Mouse (Mus musculus) ES-CJ7 (cell line): ENCODE measurements around the gene Cib3.

Experiments used
- DNase-seq: peaks from one replicate; pipeline ENCODE4 v3.0.0; 2011; ENCODE audit warnings: low read depth, low spot score

The Cib3 gene

DNA sequence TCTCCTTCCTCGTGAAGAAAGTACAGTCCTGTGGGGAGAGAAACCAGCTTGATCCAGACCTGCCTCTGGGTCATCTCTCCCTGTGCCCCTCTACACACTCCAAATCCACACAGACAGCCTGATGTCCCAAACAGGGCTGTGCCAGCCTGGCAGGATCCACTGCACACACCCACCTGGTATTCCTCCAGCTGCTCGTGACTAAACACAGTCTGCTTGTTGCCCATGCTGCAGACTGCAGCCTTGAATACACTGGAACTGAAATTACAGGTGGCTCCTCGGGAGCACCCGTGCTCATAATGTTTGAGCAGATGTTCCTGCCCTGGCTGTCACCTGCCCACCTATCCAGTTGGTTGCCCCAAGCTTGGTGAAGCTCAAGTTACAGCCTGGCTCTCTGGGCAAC is at the start of gene Cib3:
Gene Cib3 (minus strand): TSS at position 87 of the 400 bp plus-strand sequence.
- no peak for DNase-seq

DNA sequence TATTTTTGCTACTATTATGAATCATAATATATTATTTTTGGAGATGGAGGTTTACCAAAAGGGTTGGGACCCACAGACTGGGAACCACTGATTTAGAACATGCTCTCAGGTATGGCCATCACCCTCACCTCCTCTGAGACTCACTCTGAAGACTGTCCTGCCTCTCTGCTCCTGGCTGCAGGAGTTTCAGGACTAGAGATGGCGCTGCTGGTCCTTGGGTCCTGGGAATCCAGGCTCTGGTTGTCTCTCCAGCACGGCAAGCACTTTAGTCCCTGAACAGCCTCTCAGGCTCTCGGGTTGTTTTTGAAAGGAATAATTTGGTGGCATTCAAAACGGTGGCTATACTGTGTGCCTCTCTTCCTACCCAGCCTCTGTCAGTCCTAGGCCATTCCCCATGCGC is 49.2 kb upstream of the Cib3 start:
- peak; percentile 66 for DNase-seq

GRCm38 (mm10) chr8:72261431-72261830 is 48.8 kb upstream of the Cib3 start:
- no peak for DNase-seq

DNA sequence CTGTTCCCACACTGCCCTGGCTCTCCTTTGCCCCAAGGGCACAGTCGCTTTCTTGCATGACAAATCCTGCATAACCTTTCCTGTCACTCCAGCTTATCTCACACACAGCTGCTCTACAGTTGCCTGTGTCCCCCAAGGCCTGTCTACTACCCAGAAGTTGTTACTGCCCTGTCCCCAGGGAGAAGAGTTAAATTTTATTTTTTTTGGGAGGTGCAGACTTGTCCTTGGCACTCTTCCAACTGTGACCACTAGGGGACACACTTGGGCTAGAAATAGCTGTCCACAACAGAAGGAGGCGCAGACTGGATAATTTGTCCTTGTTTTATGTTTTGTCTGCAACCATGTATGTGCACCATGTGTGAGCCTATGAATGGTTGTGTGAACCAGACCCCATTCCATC is 48.4 kb upstream of the Cib3 start:
- DNase-seq = peak; percentile 77

DNA sequence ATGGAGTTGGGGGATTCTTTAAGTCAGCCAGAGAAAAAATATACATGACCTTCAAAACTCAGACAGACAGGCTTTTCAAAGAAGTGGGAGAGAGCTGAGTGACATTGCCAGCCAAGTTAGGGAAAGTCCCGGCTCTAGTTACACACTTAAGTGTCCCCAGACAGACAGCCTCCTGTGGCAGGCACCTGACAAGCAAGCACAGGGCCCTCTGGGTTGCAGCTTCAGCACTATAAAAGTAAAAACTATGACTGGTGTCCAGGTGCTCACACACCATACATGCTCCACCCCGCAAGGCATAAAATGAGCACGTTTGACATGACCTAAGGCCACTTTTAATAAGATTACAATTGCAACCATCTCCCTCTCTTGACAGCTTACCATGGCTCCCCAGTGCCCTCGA is 47.9 kb upstream of the Cib3 start:
- no peak for DNase-seq

DNA sequence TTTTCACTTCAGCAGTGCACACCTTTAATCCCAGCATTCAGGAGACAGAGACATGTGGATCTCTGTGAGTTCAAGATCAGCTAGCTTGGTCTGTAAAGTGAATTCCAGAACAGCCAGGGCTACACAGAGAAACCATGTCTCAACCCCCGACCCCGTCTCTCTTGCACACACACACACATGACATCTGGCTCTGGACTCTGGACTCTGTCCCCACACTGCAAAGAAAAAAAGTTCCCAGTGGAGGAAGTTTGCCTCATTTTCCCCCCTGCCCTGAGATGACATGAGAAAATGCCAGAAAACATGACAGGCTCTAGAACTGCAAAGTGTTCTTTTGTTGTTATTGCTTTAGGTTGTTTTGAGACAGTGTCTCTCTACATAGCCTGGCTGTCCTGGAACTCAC is 47.2 kb upstream of the Cib3 start:
- DNase-seq = no peak

DNA sequence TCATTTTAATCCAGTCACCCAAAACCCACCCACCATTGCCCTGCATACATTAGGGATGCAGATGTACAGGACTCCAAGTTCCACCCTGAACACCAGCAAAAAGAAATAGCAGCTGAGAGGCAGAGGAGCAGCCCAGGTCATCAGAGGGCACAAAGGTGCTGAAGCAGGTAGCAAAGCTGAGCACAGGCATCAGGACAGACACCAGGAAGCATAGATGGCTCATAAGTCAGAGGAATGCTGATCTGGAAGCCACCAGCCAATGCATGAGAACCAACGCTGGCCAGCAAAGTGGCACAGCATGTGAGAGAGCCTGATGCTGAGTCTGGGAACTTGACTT is 45.2 kb upstream of the Cib3 start:
- DNase-seq = no peak

GRCm38 (mm10) chr8:72257171-72257901 is 44.7 kb upstream of the Cib3 start:
- peak; percentile 71 for DNase-seq

DNA sequence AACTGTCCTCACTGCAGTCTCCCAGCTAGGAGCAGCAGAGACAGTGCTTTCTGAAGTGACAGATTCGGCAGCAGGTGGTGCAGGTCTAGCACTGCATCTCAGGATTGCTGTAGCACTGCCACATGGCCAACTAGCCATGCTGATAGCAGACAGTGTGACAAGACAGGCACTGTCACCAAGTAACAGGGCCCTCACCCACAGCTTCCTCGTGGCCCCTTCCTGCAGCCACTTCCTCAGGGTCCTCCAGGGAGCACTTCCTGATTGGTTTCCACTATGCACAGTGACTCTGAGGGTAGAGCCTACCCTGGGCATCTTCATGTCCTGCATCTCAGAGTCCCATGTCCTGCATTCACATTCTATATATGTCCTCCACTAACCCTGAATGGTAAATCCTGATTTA is 32.0 kb upstream of the Cib3 start:
- no peak for DNase-seq

GRCm38 (mm10) chr8:72242226-72242625 is 29.6 kb upstream of the Cib3 start:
- no peak for DNase-seq

- DNase-seq = no peak
Observed at GRCm38 (mm10) chr8:72240951-72241350, 28.3 kb upstream of the Cib3 start.

DNA sequence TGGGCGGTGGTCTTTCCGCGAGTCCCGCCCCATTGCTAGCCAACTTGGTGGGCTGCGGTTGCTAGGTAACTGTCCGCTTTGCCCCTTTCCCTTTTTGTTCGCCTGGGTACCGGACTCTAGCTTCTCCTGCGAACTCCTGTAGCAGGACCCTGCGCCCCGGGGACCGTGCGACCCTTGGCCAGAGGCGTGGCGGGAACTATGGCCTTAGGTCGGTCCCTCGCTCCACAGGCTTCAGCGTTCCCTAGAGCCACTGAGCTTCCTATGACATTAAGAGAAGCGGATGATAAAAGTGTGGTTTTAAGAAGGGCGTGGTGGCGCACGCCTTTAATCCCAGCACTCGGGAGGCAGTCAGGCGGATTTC is 27.7 kb upstream of the Cib3 start:
- no peak for DNase-seq

GRCm38 (mm10) chr8:72239499-72240402 is 27.1 kb upstream of the Cib3 start, which contains the start of gene Ap1m1:
Gene Ap1m1 (plus strand): TSS chr8:72240018.
- DNase-seq = peak; percentile 100

- no peak for DNase-seq
Observed at GRCm38 (mm10) chr8:72222656-72223055, 10.0 kb upstream of the Cib3 start.

- DNase-seq = peak; percentile 48
Observed at GRCm38 (mm10) chr8:72220758-72221157, 8.1 kb upstream of the Cib3 start.

DNA sequence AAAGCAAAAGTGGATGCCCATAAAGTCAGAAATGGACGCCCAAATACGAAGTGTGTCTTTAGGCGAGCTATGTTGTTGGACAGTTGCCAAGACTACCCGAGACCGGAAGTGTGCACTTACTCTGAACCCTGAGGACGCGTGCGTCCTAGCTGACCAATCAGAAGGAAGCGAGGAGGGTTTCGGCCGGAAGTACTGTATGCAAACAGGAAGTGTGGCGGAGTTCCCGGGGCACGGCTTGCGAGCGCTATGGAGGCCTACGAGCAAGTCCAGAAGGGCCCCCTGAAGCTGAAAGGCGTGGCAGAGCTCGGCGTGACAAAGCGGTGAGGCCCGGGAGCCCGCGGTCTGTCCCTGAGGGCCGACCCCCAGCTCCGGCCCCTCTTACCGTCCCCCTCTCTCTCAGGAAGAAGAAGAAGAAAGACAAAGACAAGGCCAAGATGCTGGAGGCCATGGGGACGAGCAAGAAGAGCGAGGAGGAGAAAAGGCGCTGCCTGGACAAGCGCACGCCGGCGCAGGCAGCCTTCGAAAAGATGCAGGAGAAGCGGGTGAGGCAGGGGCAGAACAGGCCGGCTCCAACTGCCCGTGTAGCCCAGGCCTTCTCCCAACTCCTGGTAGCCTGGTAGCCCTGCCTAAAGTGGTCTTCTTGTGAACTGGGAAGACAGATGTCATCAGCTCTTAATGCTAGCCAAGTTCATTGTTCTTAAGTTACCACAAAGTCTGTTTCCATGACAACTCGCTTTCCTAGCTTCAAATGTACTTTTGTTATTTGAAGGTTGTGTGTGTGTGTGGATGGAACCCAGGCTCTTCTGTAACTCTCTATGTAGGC is 7.1 kb upstream of the Cib3 start, which contains the start of gene Fam32a:
Gene Fam32a (plus strand): TSS at position 190 of the 823 bp plus-strand sequence.
- peak; percentile 100 for DNase-seq

- DNase-seq = no peak
Observed at GRCm38 (mm10) chr8:72218781-72219540, 6.3 kb upstream of the Cib3 start.

- DNase-seq = no peak
Observed at GRCm38 (mm10) chr8:72215871-72216270, 3.2 kb upstream of the Cib3 start.

DNA sequence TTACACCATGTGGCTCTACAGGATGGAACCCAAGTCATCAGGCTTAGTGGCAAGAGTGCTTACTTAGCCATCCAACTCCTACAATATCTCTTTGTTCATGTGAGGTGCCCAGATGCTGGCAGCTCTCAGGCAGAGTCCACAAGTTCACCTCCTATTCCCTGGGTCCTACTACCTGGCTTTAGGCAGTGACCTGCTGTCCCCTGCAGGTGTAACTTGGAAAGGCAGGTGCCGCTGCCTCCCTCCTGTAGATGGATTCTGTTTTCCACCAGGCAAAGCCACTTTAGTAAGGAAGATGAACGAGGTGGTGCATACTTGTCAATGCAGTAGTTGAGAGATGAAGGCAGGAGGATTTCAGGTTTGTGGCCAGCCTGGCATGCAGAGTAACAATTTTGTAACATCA is 2.4 kb upstream of the Cib3 start:
- DNase-seq = peak; percentile 66

DNA sequence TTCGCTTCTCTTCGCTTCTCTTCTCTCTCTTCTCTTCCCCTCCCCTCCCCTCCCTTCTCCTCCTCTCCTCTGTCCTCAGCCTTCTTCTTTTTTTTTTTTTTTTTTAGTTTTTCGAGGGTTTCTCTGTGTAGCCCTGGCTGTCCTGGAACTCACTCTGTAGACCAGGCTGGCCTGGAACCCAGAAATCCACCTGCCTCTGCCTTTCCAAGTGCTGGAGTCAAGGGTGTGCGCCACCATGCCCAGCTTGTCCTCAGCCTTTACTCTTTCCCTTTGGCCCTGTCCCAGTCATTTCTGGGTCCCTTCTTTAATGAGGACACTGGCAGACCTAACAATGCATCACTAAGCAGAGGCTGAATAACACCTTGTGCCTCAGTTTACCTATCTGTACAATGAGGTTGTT is 899 bp upstream of the Cib3 start, which contains the start of gene Gm11034:
Gene Gm11034 (minus strand): TSS at position 101 of the 400 bp plus-strand sequence.
- DNase-seq = no peak

- DNase-seq = no peak
Observed at GRCm38 (mm10) chr8:72211846-72212245, 791 bp downstream of the Cib3 start.
